Mouse (Mus musculus) MEL-GATA-1-ER (cell line): ENCODE measurements around the gene Taf9.

Experiments
- DNase-seq: peaks from one replicate; pipeline ENCODE4 v3.0.0-alpha.2; 2012; ENCODE audit warnings: low read depth; ENCODE audit errors: extremely low read depth

Taf9 gene

DNA sequence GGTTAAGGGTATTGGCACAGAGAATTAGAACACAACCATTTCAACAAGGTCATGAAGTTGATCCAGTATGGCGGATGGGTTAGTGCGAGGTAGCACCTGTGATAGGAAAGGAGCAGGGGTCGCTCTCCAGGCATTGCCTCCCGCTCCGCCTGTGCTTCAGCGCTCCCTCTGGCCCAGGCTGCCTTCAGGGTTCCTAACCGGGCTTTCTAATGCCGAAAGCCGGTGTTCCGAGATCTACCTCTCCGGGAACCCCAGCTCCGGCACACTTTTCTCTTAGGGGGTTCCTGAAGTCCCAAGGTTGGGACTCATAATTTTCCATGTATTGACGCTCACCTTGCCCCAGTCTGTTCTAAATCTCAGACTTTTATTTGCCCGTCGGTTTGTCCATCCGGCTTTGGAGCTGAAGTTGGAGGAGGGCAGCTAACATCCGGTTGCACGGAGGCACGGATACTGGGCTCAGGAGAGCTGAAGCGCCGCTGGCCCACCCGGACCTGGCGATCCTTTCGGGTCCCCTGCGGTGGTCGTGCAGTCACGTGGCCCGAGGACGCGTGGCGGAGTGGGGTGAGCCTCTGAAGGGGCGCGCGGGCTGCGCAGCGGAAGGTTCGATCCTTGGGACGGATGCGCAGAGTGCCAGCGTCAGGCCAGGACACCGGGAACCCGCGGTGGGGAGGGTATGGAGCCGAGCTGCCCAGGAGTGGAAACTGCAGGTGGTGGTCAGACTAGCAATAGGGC, 18.1 kb downstream of the Taf9 start, which contains the start of gene Ccdc125:
Gene Ccdc125, plus strand, starts transcription at position 427 of the 732 bp plus-strand sequence.
- no peak for DNase-seq

DNA sequence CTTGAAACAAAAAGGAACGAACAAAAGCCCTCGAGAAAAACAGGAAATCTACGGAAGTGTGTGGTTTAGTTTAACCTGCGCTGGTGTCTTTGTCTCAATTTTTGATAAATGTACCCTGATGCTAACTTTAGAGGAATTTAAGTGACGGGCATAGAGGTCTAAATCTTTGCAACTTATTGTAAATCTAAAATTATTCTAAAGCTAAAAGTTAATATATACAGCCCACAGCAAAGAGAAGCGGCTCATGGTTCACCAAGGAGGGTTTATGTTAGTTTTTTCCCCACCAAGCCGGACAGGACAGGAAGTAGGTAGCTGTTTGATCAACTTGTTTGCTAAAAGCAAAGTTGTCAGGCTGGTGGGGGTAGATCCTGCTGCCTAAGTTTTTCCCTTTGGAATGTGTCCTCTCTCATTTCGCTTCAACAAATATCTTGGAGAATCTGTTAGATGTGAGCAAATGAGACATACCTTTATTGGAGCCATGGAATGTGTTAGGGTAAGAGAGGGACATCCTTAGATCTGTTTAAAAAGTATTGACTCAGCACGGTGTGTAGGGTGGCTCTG, 18.9 kb downstream of the Taf9 start:
- no peak for DNase-seq

- DNase-seq: no peak
Observed at GRCm38 (mm10) chr13:100675936-100676635, 24.7 kb downstream of the Taf9 start.

DNA sequence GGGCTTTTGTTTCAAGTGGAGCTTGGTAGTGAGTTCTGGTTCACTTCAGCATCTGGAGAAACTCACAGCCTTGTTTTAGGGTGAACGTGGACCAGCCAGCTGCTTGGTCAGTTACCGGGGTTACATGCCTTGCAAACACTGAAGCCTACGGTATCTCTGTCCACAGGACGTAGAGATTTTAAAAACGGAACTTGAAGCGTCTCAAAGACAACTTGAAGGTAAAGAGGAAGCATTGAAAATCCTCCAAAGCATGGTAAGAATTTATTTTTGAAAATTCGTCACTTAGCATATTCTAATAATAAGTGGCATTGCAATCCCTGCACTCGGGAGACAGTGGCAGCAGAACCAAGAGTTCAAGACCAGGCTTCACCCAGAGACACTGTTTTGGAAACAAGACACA, 30.2 kb downstream of the Taf9 start:
- DNase-seq: no peak

DNA sequence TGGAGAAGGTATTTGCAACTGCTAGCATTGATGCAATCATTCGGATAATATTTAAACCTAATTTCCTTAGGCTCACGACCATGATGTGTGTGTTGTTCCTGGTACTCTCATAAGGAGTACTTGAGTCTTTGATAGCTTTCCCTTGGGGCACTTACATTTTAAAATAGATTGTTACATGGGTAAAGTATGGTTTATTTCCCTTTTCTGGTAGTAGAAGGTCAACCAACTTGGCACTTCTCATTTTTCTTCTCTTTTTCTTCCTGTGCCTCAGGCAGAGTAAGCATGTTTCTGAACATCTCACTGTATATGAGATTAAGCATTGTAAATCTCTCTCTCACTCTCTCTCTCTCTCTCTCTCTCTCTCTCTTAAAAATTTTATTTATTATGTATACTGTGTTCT, 31.5 kb downstream of the Taf9 start:
- peak; percentile 25 for DNase-seq

DNA sequence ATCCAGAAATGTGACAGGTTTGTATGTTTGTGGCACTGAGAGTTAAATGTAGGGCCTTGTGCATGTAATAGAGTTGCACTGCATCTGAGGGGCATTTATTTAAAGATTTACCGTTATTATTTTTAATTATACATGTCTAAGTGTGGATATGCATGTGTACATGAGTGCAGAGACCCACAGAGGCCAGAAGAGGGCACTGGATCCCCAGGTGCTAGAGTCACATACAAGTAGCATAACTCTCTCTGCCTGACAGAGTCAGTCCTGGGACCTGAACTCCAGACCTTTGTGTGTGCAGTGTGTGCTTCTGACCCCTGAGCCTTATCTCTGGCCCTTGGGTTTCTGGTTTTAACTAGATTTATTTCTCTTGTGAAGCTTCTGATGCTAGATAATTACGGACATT, 33.0 kb downstream of the Taf9 start:
- DNase-seq: peak; percentile 59

DNA sequence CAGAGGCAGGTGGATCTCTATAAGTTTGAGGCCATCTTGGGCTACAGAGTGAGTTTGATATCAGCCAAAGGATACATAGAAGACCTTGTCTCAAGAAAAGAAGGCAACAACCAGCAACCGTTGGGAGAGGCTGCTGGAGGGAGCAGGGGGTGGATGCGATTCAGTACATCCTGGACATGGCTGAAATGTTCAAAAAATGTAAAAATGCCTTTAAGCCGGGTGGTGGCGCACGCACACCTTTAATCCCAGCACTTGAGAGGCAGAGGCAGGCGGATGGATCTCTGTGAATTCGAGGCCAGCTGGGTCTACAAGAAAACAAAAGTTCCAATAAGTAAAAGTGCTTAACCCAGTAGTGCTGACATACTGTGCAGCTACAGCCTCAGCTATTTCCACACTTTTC, 36.1 kb downstream of the Taf9 start:
- no peak for DNase-seq

DNA sequence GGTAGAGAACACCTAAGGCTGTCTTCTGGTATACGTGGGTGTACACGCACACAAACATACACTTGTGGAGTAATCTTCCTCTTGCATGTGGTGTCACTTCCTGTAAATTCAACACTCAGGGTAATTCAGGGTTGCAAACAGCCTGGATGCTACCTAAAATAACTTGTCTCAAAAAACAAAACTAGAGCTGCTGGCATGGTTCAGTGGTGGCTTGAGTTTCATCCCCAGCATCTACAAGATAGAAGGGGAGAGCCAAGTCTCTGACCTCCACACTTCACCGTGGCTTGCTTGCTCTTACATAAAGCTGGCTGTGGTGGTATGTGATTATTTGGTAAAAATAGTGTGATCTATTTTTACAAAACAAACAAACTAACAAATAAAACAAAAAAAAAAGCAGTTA, 46.2 kb downstream of the Taf9 start:
- DNase-seq: no peak

DNA sequence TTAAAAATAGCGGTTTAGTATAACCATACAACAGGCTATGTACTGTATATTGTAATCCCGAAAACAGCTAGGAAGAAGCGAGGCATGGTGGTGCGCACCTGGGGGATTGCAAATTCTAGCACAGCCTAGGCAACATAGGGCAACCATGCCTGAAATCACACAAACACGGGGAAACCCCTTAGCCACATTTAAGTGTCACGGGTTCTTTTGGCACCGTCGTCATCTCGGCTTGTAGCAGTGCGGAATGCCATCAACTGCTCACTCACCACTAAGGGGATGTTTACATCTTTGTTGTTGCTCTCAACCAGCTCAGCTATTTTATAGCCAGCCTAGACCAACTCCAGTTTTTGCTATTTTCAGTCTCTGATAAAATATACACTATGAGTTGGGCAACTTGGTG, 47.5 kb downstream of the Taf9 start:
- no peak for DNase-seq

- DNase-seq: no peak
Observed at GRCm38 (mm10) chr13:100703468-100703867, 52.1 kb downstream of the Taf9 start.
